Mouse (Mus musculus): Measurements from ENCODE around the gene Dph1.

DNA sequence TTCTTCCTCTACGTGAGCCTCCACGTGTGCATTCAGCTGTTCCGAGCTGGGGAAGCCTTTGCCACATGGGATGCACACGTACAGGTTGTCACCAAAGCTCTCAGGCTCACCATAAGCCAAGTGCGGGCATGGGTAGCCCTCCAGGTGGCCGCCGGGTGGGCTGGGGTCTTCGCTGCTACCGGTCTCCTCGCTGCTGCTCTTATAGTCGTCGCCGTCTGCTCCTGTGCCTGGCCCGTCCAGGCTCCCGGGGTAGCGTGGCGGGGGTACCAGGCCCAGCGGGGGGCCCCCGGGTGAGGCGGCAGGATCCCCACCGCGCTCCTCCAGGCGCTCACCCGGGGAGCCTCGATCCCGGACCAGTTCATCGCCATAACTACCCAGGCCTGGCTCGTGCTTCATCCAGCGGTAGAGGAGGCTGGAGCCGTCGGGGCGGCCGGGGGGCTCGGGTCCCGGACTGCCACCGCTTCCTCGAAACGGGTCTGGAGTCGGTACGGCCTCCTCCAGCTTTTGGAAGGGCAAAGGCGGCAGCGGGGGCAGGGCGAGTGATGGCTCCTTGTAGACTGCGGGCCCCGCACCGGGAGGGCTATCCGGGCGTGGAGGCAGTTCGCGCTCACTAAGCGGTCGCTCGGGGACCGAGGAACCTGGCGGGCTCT, 24.7 kb downstream of the Dph1 start:
- TF ChIP-seq CTCF (IDR thresholded peaks at IDR 0.05; ENCODE audit: control insufficient read depth, insufficient read depth, low read length) (no peak), POLR2A (IDR thresholded peaks at IDR 0.05; ENCODE audit: borderline replicate concordance, control insufficient read depth, low read depth, low read length) (no peak)
